Comparison of ENCODE assay signal across 25 mouse cellular contexts in the genomic region with DNA sequence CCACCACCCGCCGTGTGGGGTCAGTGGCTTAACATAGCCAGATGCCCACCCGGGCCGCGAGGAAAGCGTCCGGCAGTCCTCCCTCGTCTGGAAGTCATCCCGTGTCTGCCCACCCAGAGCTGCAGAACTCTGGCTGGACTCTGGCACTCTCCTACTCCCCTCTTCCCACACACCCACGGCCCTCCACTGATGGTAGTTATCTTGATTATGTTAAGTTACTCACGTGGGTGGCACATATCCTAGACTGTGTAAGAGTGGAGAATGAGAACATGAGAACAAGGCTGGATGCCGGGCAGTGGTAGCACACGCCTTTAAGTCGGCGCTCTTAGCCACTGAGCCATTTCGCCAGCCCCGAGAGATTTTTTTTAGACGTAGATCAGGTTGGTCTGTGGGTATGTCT. TPM values are rescaled to one million over a fixed set of nuclear protein-coding genes. Genes with fewer than 3 reads are reported as not detected.
DNase-seq lines count a peak whose midpoint lies in the region; TF ChIP-seq lines count a peak whose summit lies in the region.
"Had no signal": no experiment of that assay in that cellular context is flagged by ENCODE, and none has a peak within 500 bp of the region (broad histone marks: within the 10 kb centered on the region; RNA-seq: fewer than 3 reads in every experiment).

No protein-coding gene starts in this region.

- no peak for TF ChIP-seq CTCF in E14TG2a.4 (conservative IDR thresholded peaks at IDR 0.05; ENCODE audit: low read length)

- H3K36me3 ChIP-seq in E14TG2a.4 (ENCODE audit: insufficient read depth, low read length): no peaks in the 10 kb centered on the region
- no peaks in the 10 kb centered on the region for H3K36me3 ChIP-seq in ES-E14 (ENCODE audit: control insufficient read depth, insufficient read depth, low read length, poor library complexity, severe bottlenecking)
- H3K36me3 ChIP-seq: forebrain, embryonic 15.5 days; G1E; heart, embryonic 10.5 days; heart, embryonic 13.5 days had no signal

- H3K4me3 ChIP-seq in E14TG2a.4 (replicated peaks; ENCODE audit: low read length) (peak overlapping the region; percentile 62), ES-E14 (ENCODE audit: insufficient read depth in 1 of 2, low read depth in 1 of 2, low read length in 2 of 2, poor library complexity in 1 of 2, severe bottlenecking in 1 of 2) (no peak overlapping the region)
- H3K4me3 ChIP-seq: forebrain, embryonic 15.5 days; heart, adult 2 months; heart, embryonic 10.5 days; heart, embryonic 13.5 days had no signal

- H3K9ac ChIP-seq in ES-E14 (ENCODE audit: insufficient read depth, low read depth, low read length, poor library complexity, severe bottlenecking): 0 out of 2 replicates have a peak overlapping the region, but pooled peaks have one; percentile 5
- H3K9ac ChIP-seq: forebrain, embryonic 15.5 days; heart, embryonic 13.5 days; hindbrain, embryonic 14.5 days had no signal

- H3K9me3 ChIP-seq in E14TG2a.4 (ENCODE audit: low read length) (no peaks in the 10 kb centered on the region), ES-E14 (ENCODE audit: control insufficient read depth, insufficient read depth, low read depth, low read length) (no peaks in the 10 kb centered on the region)
- H3K9me3 ChIP-seq: forebrain, embryonic 15.5 days; G1E; heart, embryonic 10.5 days; heart, embryonic 13.5 days had no signal

- DNase-seq in frontal cortex, adult 2 months (ENCODE audit: extremely low spot score in 1 of 2, low spot score in 1 of 2): peak; percentile 10 to 42
- no peak for DNase-seq in frontal cortex, postnatal 10 days (ENCODE audit: low spot score in 2 of 2)
- DNase-seq in ES-E14 (ENCODE audit: low read depth, low spot score): no peak
- DNase-seq in telencephalon, adult 2 months (ENCODE audit: low read depth, low spot score): peak; percentile 40
- DNase-seq in T-cell, adult 2 months (ENCODE audit: low spot score): no peak
- DNase-seq: adrenal gland, adult 2 months; adrenal gland, postnatal 14 days; cerebellum, adult 11-12 months; cerebellum, adult 8-10 months; cerebellum, postnatal 10 days; cerebellum, postnatal 36 days; embryo, embryonic 11 days; gastrocnemius, postnatal 10 days; gastrocnemius, postnatal 36 days; heart, adult 2 months; heart, postnatal 14 days; heart, postnatal 4 days had no signal

- no peak overlapping the region for H3K27ac ChIP-seq in ES-E14 (ENCODE audit: insufficient read depth, low read depth, low read length, poor library complexity, severe bottlenecking)
- H3K27ac ChIP-seq: forebrain, embryonic 15.5 days; heart, adult 2 months; heart, embryonic 10.5 days; heart, embryonic 13.5 days; hindbrain, embryonic 14.5 days; hindbrain, postnatal 0 days had no signal

- peaks cover 28% of the 10 kb centered on the region for H3K4me1 ChIP-seq in E14TG2a.4 (replicated peaks; ENCODE audit: low read depth, low read length)
- peaks cover 3 to 12% of the 10 kb centered on the region in 2 experiments; a peak in 3 of 4 replicates for H3K4me1 ChIP-seq in ES-E14 (ENCODE audit: control insufficient read depth in 2 of 2, insufficient read depth in 2 of 2, low read length in 2 of 2, poor library complexity in 1 of 2)

- H3K27me3 ChIP-seq in E14TG2a.4 (ENCODE audit: insufficient read depth, low read length): peaks cover 9% of the 10 kb centered on the region
- H3K27me3 ChIP-seq: forebrain, embryonic 15.5 days; Patski had no signal

- in situ Hi-C loops in ES-E14 (cut with MboI; ENCODE audit: low sequenced_read_pairs in 2 of 2, unreplicated experiment in 2 of 2): no loop called here

TF ChIP-seq in ES-E14, 5 proteins besides CTCF, POLR2A, EP300 and RAD21:
- TF ChIP-seq HCFC1 (IDR thresholded peaks at IDR 0.05; ENCODE audit: borderline replicate concordance, insufficient read depth, low read length): no peak
- no peak for TF ChIP-seq ZC3H11A (IDR thresholded peaks at IDR 0.05; ENCODE audit: borderline replicate concordance, low read depth, low read length)
- no peak for TF ChIP-seq ZNF384 (IDR thresholded peaks at IDR 0.05; ENCODE audit: low read depth, low read length)
- TF ChIP-seq MAFK (IDR thresholded peaks at IDR 0.05; ENCODE audit: insufficient read depth, low read depth, low read length): no peak
- no peak for TF ChIP-seq CHD2 (IDR thresholded peaks at IDR 0.05; ENCODE audit: low read depth, low read length)

RNA-seq across cellular contexts. Expression of a gene that starts 4.7 kb away (rescaled TPM):
- 4.2 and 4.4 TPM in 2 replicates for polyA plus RNA-seq in frontal cortex, adult 2 months (2012; rRNA removed)
- 30.5 and 39.3 TPM in 2 replicates for total RNA-seq in ES-E14 (2012; rRNA removed)
- polyA plus RNA-seq: G1E had no signal

RNA-seq across cellular contexts. Expression of a gene that starts 23.9 kb away (rescaled TPM):
- polyA plus RNA-seq in frontal cortex, adult 2 months (2012; rRNA removed): 171 and 180 TPM in 2 replicates
- total RNA-seq in ES-E14 (2012; rRNA removed): 81.1 and 165 TPM in 2 replicates

RNA-seq across cellular contexts. Expression of a gene that starts 26.0 kb away (rescaled TPM):
- 461 and 466 TPM in 2 replicates for polyA plus RNA-seq in frontal cortex, adult 2 months (2012; rRNA removed)
- total RNA-seq in ES-E14 (2012; rRNA removed): 26.0 and 34.8 TPM in 2 replicates

RNA-seq across cellular contexts. Expression of a gene that starts 38.0 kb away (rescaled TPM):
- polyA plus RNA-seq in frontal cortex, adult 2 months (2012; rRNA removed): 683 and 811 TPM in 2 replicates
- total RNA-seq in ES-E14 (2012; rRNA removed): 5,476 and 6,336 TPM in 2 replicates

RNA-seq across cellular contexts. Expression of a gene that starts 38.0 kb away (rescaled TPM):
- 316 and 318 TPM in 2 replicates for polyA plus RNA-seq in frontal cortex, adult 2 months (2012; rRNA removed)
- total RNA-seq in ES-E14 (2012; rRNA removed): 639 and 871 TPM in 2 replicates

Comparison
In these comparisons a context has a peak if more than half of its experiments do, and no peak if none do; other contexts are left out.
1. DNase-seq: peak in frontal cortex, adult 2 months (2 of 2) and telencephalon, adult 2 months (single experiment); none in frontal cortex, postnatal 10 days (0 of 2), ES-E14 (single experiment) and T-cell, adult 2 months (single experiment).